Mouse (Mus musculus) cerebellum, adult (tissue): Measurements from ENCODE around the gene Cish.
"Not testable (repeated sequence)": the region's sequence is repeated elsewhere in the genome, so short reads cannot be mapped to it uniquely, and the experiment has no call there.

Experiments
- ATAC-seq: cut with Nextera tagmentation; 2 replicates; pipeline ENCODE4 v1.9.2; 2017; ENCODE audit warnings: mild to moderate bottlenecking, moderate library complexity, mixed read lengths; ENCODE audit not compliant: insufficient number of reproducible peaks, low FRiP score, low TSS enrichment

Gene Cish

DNA sequence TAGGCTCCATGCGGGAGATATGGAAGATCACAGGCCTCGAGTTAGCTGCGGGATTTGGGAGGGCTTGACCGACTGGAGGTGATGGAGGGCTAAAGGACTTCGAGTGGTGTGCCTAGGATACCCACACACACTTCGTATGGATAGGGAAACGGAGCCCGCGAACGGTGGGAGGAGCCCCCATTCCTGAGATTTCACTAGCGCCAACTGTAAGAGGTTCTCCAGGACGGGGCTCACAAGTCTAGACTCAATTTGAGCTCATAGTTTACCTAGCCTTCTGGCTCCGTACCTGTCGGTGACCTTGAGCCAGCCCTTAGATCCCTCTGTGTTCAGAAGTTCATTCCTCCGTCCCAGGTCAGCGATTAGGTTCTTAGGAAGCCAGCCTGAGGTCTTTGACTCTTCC is 1.2 kb downstream of the Cish start:
- ATAC-seq, result no peak

DNA sequence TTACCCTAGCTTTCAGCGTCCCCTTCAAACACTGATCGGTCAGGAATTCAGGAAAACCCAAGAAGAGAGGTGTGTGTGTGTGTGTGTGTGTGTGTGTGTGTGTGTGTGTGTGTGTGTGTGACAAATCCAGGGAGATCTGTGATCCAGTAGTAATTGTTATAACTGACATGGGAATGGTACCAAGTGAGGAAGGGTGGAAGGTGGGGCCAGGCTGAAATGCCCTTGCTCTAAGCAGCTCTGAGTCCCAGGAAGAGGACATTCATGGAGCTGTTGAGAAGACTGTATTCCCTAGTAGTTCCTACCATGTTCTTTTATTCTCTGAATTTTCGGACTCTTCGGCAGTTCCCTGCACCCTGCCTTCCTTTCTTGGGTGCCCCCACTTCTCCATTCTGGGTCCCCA is 1.8 kb downstream of the Cish start:
- ATAC-seq, result no peak

DNA sequence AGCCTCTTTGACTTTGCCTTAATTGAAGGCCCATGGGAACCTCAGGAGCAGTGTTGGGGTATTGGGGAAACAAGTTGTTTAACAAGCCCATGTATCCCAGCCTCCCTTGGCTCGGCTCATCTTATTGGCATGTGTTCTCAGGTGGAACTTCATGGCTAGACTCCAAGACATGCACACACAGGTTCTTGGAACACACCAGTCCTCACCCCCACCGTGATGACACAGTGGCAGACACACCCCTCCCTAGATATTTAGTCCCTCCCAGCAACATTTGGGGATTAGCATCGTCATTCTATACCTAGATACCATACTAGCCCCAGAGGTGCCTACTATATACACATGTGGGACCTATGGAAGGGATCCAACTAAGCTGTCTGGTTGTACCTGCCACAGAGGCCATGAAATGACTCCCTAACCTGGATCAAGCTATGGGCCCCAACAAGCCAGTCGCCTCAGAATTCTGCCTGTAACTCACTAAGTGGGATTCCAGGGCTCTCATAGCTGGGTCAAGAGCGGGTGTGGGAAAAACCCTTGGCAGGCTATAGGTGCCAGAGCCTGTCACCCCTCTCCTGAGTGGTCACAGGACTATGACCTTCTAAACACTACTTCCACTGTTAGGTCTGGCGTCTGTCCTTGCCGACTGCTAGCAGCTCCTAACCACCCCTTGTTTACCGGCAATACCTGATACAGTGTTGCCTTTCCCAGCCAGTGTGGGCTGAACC is 2.4 kb downstream of the Cish start:
- no peak for ATAC-seq

DNA sequence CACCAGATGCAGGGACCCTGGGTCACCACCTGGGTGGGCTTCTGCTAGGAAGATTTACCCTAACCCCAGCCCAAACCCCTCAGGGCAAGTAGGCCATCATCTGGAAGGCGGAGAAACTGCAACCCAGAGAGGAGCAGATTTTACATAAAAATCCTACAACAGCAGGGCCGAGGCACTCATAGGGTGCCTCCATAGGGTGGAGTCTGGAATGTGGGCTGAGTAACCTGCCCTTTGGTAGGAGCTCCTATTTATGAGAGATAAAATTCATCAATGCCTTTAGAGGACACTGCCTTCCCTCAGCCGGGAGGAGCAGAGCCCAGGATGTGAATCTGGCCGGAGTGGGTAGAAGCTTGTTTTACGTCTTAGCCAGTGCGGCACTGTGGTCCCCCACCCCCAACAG is 3.0 kb downstream of the Cish start:
- ATAC-seq, result no peak

DNA sequence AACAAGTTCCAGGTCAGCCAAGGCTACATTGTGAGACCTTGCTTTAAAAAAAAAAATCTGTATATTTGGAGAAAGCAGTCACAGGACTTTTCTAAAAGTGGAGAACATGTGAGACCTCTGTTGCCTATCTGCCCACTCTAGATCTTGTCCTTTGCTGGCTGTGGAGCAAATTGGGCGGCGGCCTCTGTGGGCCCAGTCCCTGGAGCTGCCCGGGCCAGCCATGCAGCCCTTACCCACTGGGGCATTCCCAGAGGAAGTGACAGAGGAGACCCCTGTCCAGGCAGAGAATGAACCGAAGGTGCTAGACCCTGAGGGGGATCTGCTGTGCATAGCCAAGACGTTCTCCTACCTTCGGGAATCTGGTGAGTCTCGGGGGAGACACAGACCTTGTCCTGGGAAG is 4.0 kb downstream of the Cish start:
- ATAC-seq, result no peak

DNA sequence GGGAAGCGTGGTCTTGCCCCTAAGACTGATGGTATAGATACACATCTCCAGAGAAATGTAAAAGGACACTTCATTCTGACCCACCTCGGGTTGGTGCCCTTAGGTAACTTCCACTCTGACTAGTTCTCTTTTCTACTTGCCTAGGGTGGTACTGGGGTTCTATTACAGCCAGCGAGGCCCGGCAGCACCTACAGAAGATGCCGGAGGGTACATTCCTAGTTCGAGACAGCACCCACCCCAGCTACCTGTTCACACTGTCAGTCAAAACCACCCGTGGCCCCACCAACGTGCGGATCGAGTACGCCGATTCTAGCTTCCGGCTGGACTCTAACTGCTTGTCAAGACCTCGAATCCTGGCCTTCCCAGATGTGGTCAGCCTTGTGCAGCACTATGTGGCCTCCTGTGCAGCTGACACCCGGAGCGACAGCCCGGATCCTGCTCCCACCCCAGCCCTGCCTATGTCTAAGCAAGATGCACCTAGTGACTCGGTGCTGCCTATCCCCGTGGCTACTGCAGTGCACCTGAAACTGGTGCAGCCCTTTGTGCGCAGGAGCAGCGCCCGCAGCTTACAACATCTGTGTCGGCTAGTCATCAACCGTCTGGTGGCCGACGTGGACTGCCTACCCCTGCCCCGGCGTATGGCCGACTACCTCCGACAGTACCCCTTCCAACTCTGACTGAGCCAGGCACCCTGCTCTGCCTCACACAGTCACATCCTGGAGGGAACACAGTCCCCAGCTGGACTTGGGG is 4.6 kb downstream of the Cish start:
- ATAC-seq, result no peak

DNA sequence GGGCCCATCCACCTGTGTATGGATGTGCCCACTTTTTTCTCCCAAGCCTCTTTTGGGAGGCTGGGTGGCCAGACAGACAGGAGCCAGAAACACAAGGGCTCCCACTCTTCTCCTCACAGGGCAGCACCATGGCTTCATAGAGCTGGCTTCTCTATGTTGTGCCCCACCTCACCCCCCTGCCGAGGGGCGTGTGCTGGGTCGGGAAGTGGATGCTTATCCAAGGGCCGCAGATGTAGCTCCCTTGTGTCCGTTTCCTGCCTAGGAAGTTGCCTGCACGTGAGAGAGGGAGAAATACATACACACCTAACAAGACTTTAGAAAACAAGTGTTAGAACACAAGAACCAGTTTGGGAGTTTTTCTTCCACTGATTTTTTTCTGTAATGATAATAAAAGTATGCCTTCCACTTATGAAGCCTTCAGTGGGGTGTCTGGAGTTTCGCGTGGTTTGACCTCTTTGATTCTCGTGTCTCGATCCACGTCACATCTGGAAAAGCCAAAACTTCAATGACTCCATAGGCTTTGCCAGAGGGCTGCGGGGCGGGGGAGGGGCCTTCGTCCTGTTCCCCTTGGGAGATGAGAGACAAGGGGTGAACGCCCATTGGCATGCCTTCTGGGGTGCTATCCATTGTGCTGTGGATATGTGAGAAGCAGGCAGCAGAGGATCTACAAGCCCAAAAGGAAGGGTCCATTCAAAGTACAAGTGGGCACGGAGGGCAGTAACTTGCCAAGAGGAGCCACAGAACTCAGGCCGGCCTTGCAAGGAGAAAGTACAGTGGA is 5.9 kb downstream of the Cish start:
- no peak for ATAC-seq

DNA sequence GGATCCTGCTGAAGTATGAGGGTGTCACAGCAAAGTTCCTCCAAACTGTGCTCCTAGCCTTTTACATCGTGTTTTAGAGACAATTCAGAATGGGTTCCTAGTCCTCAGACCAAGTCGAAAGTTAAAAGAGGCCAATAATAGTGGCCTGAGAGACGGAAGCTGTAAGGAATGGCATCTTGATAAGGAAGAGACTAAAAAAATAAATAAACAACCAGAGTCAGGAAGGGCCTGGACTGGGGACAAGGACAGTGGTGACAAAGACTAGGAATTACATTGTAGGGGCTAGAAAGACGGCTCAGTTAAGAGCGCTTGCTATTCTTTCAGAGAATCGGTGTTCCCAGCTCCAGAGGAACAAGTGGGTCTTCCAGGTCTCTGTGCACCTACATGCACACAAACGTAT is 6.8 kb downstream of the Cish start:
- no peak for ATAC-seq

DNA sequence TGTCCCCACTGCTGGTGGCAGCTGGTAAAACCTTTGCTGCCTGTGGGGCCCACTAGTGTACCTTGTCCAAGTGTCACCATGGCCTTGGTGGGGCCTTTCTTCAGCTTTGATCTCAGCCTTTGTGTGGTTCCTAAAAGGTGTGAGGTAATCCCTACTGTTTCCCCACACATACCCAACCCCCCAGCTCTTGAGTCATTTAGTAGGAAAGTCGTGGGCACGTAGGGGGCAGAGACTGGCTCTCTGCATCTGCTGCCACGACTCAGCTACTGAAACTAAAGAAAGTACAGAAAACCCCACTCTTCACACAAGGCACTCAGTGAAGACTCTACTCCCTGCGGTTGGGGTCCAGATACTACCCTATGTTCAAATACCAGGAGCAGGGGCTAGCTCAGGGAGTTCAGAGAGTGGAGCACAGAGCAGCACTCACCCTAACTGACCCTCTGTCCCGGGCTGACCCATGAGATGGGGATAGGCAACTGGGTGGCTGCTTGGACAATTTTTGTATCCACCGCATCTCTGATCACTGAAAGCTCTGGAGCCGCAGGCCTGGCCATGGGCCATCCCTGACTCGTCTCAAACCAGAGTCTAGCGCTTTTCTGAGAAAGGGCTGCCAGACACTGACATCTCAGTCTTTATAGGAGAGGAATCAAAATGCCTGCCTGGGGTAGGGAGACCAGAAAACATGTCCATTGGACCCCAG is 7.4 kb downstream of the Cish start:
- no peak for ATAC-seq

DNA sequence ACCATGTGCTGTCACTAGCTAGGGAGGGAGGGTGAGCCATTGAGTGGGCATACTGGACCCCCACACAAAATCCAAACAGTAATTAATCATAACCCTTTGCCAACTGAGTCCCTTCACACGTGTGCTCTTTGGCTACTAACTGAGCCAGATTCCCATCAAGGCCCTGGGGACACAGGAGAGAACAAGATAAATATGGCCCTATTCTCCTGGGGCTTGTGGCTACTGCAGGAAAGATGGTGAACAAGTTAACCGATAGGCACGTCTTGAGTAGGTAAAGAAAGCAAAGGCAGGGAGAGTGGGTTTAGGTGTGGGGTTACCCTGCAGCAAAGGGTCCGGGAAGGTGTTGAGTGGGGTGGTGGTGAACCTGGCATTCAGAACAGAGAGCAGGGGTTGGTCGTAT is 8.1 kb downstream of the Cish start:
- no peak for ATAC-seq

DNA sequence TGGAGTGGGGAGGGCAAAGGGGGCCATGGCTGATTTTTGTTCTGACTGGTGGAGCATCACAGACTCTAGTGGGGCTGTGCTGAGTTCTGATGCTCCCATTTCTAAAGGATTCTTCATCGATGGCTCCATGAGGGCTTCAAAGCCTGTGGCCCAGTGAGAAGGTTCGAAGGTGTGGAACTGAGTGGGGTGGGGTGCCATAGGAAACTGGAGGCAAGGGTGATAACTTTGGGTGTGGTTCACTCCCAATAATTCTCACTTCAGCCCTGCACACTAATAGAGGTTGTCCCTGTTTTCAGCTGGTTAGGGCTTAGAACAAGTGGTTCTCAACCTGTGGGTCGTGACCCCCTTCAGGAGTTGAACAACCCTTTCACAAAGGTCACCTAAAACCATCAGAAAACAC is 8.6 kb downstream of the Cish start:
- no peak for ATAC-seq

DNA sequence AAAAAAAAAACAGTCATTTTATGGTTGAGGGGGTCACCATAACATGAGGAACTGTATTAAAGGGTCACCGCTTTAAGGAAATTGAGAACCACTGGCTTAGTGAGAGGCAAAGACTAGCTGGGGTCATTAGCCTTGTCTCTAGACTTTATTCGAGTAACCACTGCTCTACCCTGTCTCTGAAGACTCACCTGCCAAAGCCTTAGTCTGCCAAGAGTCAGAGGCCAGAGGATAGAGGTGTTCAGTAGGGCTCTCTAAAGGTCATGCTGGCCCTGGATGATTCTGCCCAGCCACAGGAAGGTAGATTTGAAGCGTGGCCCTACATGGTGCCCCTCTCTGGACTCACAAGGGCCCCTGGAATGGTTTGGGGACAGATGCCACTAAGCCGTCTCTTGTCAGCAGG is 9.2 kb downstream of the Cish start:
- no peak for ATAC-seq

DNA sequence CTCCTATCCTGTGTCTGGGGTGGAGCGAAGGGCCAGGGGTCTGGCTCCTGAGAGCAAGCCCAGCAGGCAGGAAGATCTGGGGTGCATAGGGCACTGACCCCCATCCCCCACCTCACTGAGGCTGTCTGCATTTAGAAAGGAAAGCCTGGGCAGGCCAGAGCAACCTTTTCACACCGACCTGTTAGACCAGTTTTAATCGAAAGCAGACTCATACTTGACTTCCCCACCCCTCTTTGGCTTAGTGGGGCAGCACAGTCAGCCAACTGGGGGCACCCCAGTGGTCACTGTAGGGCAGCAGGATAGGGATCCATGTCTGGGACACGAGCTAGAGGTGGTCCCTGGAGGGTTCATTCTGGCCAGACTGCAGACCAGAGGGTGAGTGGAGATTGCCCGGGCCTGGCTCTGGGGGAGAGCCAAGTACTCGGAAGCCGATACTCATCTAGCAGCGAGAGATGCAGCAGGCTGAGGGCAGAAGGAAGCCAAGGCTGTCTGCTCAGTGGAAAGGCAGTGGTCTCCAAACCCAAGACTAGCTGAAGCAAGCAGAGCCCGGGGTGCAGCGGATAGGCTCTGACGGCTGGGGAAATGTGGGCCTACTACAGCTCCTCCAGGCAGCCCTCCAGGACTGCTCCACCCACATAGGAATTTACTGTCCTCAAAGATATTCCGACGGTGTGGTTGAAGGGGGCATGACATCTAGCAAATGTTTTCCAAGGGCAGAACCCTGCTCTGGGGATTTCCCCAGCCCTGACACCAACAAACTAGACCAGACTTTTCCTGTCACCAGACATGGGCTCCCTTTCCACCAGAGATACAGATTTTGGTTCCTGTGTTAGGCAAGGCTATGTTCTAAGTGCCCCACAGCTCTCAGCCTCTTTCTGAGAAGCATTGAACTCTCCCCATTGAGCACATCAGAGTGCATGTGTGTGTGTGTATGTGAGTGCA is 10.0 kb downstream of the Cish start:
- no peak for ATAC-seq

DNA sequence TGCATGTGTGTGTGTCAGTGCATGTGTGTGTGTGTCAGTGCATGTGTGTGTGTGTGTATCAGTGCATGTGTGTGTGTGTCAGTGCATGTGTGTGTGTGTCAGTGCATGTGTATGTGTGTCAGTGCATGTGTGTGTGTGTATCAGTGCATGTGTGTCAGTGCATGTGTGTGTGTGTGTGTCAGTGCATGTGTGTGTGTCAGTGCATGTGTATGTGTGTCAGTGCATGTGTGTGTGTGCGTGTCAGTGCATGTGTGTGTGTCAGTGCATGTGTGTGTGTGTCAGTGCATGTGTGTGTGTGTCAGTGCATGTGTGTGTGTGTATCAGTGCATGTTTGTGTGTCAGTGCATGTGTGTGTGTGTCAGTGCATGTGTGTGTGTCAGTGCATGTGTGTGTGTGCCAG is 10.8 kb downstream of the Cish start:
- ATAC-seq, result not testable (repeated sequence)

DNA sequence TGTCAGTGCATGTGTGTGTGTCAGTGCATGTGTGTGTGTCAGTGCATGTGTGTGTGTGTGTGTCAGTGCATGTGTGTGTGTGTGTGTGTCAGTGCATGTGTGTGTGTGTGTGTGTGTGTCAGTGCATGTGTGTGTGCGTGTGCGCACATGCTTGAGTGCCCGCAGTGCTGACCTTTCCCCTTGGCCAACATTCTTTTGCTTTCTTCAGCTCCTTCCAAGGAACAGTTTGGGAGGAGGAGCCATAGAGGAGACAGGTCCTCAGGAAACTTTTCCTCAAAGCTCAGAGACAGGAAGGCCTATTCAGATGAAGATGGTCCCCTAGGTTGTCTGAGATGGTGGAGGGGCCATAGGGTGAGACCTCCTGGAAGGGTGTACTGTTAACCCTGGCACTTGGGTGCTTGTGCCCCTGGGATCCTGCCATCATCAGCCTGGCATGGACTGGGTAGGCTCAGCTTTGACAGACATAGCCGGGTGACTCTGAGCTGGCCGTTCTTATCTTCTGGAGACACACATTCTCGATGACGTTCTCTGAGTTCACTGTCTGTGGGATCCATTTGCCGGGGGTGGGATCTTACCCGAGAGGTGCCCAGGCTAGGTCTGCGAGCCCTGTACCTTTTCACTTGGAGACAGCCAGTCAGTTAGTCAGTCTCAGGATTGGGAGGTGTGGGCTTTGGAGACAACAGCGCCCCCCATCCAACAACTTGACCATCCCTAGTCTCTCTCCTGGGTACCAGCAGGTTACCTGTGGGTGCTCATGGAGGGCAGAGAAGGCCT is 11.5 kb downstream of the Cish start:
- ATAC-seq, result no peak

DNA sequence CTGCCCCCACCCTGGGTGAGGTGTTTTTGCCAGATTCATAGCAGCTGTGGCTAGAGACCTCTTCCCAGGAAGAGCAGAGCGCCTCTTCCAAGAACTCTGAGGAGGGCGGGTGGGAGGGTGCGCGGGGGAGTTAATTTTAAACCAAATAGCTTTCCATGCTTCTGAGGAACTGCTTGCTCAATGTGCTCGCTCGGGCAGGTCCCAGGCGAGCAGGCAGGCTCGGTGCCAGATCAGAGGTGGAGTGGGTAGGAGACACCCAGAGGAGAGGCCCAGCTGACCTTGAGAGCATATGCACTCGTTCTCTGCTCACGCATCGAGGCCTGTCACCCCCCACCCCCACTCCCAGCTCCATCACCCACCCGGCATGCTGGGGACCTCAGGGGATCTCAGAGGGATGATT is 12.1 kb downstream of the Cish start:
- ATAC-seq, result no peak

DNA sequence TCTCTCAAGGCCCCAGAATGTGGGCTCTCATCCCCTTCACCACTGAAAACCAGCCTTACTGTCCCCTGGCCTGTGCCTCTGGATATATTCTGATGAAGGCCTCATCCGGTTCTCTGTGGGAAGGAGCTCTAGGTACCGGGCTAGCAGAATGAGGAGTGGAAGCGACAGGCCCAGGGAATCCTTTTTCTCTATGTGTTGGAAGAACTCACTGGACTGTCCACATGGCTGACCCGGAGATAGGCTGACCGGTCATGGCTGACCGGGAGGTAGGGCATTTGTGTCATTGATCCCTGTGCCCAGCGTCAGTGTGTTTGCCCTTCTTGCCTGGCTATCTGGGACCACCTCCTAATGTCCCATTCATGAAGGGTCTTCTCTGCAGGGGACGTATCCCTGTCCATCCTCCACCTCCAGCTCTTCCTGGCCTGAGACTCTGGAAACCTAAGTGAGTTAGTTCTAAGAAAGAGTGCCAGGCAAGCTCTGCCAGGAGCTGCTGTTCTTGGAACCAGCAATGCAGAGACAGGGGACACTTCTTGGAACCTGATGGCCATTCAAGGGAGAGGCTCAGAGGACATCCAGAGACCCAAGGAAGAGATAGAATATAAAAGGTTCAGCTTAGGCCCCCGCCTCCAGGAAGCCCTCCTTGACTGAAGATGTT is 12.6 kb downstream of the Cish start:
- ATAC-seq, result no peak

DNA sequence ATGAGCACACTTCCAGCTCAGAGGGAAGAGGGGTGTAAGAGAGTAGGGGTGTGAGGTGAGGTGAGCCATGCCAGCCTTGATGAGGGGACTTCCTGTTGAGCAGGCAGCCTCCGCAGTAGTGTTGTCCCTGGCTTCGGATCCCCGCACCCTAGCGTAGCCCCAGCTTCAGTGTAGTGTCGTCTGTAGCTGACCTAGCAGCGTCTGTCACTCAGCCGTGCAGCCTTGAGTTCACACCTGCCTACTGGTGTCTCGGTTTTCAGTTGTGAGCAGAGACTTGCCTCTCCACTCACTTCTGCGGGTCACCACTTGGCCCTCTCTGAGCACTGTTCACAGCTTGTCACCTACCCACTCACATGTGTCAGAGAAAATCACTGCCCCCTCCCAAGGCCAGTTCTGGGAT is 13.3 kb downstream of the Cish start:
- ATAC-seq, result no peak

DNA sequence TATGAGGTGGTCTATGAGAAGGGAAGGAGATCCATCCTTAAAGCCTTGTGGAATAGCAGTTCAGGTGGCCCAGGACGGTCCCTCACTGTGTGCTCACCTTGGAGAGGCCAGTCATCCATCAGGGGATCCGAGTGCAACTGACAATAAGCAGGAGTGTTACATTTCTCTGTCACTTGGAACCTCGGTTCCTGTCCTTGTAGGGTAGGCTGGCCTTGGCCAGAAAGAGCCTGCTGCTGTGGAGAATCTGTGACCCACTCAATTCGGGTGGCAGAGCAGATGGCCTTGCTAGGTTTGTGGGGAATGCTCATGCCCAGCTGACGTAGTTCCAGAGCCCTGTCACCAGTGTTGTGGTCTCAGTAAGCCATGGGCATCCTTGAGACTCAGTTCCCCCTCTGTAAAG is 13.8 kb downstream of the Cish start:
- ATAC-seq, result no peak
